Mouse (Mus musculus): ENCODE data around the gene Olfr544. TPM values are rescaled to one million over a fixed set of nuclear protein-coding genes. Genes with fewer than 3 reads are reported as not detected.
A peak's percentile ranks its signal among the peaks of the same experiment; 100 is the strongest.

The Olfr544 gene
- polyA plus RNA-seq, 2 experiments = 0.18 TPM; not detected in 1

DNA sequence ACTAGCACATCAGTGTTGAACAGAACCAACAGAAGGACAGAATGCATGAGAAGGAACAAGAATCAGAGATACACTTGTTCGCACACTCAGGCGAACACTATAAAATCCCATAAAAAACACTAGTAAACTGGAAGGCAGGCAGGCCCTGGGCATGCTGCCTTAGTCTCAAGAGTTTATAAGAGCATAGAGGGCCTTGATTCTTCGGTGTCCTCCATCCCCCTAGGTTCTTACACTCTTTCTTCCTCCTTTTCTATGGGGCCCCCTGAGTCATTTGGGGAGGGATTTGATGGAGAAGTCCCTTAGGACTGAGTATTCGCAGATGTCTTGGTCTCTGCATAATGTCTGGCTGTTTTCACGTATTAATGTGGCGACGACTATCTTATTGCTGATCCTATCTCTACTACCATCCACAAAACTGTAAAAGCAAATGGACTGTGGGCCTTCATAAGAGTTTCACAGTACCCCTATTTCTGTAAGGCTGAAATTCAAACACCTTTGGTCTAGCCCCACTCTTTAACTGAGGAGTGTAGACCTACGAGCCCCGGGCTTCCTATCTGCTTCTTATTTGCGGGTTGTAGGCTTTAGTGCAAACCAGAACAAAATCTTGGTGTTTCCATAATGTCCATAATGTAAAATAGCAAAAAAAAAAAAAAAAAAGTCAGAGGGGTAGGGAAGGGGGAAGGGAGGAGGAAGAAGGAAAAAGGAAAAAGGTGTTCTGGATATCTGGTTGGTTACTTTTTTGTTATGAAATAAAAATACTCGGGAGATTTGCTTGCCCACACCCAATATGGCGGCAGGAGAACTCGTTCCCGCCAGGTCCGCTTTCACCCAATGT lies 47.1 kb downstream of the Olfr544 start:
- Histone ChIP-seq H3K27me3 (ENCODE audit: control insufficient read depth, insufficient read depth, low read length) (no peaks in the 10 kb centered on the region), H3K36me3 (ENCODE audit: control insufficient read depth, insufficient read depth, low read length) (peaks cover 17% of the 10 kb centered on the region), H3K4me3 (replicated peaks; ENCODE audit: low read length) (peak overlapping the region; percentile 85), H3K4me2 (replicated peaks; ENCODE audit: low read depth, low read length, severe bottlenecking) (peak overlapping the region; percentile 39), H3K4me1 (ENCODE audit: control insufficient read depth, insufficient read depth, low read length) (peaks cover 12% of the 10 kb centered on the region), H3K9ac (ENCODE audit: low read depth, low read length, severe bottlenecking) (no peak overlapping the region), H3K27ac (replicated peaks; ENCODE audit: low read depth, low read length) (peak overlapping the region; percentile 61; the same call in 1 of the 2 replicates), H3K9me3 (ENCODE audit: control insufficient read depth, low read length) (no peaks in the 10 kb centered on the region)
- DNase-seq (ENCODE audit: low spot score) (no peak), ATAC-seq (ENCODE audit: low FRiP score, low read depth) (no peak)
- WGBS = 49% methylated on average over 15 of the region's 15 CpGs
- no peak for TF ChIP-seq POLR2A (IDR thresholded peaks at IDR 0.05; ENCODE audit: borderline replicate concordance, extremely low read depth, insufficient read depth, insufficient read length)

DNA sequence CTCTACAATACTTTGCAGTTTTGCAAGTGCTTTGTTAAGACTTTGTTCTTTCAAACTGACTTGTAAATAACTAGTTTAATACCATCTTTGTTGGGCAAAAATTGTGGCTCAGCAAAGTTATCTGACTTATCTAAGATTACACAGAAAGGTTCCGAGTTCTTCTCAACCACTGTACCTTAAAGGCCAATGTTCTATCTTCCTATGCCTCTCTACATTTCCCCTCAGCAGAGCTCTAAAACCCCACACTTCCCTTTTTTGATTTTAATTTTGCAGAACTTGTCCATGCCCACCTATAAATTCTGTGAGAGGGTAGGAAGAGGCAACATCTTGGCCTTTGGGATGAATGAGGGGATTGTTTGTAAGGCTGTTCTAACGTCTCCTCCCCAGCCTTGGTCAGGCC lies 53.8 kb downstream of the Olfr544 start:
- DNase-seq (ENCODE audit: low spot score) = no peak
- Histone ChIP-seq H3K9ac (ENCODE audit: low read depth, low read length, severe bottlenecking) (no peak overlapping the region), H3K36me3 (ENCODE audit: control insufficient read depth, insufficient read depth, low read length) (0 out of 2 replicates have a peak, but pooled peaks cover 5% of the 10 kb centered on the region), H3K27ac (replicated peaks; ENCODE audit: low read depth, low read length) (no peak overlapping the region), H3K4me3 (replicated peaks; ENCODE audit: low read length) (no peak overlapping the region), H3K4me2 (replicated peaks; ENCODE audit: low read depth, low read length, severe bottlenecking) (no peak overlapping the region), H3K4me1 (ENCODE audit: control insufficient read depth, insufficient read depth, low read length) (no peaks in the 10 kb centered on the region), H3K27me3 (ENCODE audit: control insufficient read depth, insufficient read depth, low read length) (no peaks in the 10 kb centered on the region), H3K9me3 (ENCODE audit: control insufficient read depth, low read length) (no peaks in the 10 kb centered on the region)
- 67% methylated on average over 2 of the region's 2 CpGs for WGBS
- ATAC-seq (ENCODE audit: low FRiP score, low read depth) = no peak
- no peak for TF ChIP-seq POLR2A (IDR thresholded peaks at IDR 0.05; ENCODE audit: borderline replicate concordance, extremely low read depth, insufficient read depth, insufficient read length)

Other genes starting within 250 kb of the Olfr544 start
- 48.7 and 55.6 TPM in 2 replicates for gene Rhog, start 232.3 kb downstream of the Olfr544 start, polyA plus RNA-seq (2012; rRNA removed)
- 70.3 and 73.7 TPM in 2 replicates for gene Rhog, start 232.3 kb downstream of the Olfr544 start, polyA plus RNA-seq (2014; fragmentation: Nextera tagmentation; extraction: Ambion mirVana)
- gene Stim1, start 220.5 kb downstream of the Olfr544 start, polyA plus RNA-seq (2012; rRNA removed) = 49.1 and 66.1 TPM in 2 replicates
- 27.7 and 31.7 TPM in 2 replicates for gene Stim1, start 220.5 kb downstream of the Olfr544 start, polyA plus RNA-seq (2014; fragmentation: Nextera tagmentation; extraction: Ambion mirVana)
- 66.3 and 79.7 TPM in 2 replicates for gene Rrm1, start 46.6 kb downstream of the Olfr544 start, polyA plus RNA-seq (2012; rRNA removed)
- 115 and 134 TPM in 2 replicates for gene Rrm1, start 46.6 kb downstream of the Olfr544 start, polyA plus RNA-seq (2014; fragmentation: Nextera tagmentation; extraction: Ambion mirVana)
- not detected in 2 replicates for gene Olfr543, start 6.6 kb downstream of the Olfr544 start, polyA plus RNA-seq (2012; rRNA removed)
- 0.36 and 0.44 TPM in 2 replicates for gene Olfr543, start 6.6 kb downstream of the Olfr544 start, polyA plus RNA-seq (2014; fragmentation: Nextera tagmentation; extraction: Ambion mirVana)
- gene Olfr545, start 11.3 kb upstream of the Olfr544 start, polyA plus RNA-seq (2012; rRNA removed) = not detected in 2 replicates
- not detected in 2 replicates for gene Olfr545, start 11.3 kb upstream of the Olfr544 start, polyA plus RNA-seq (2014; fragmentation: Nextera tagmentation; extraction: Ambion mirVana)
- gene Olfr547, start 46.4 kb upstream of the Olfr544 start, polyA plus RNA-seq (2012; rRNA removed) = not detected in 2 replicates
- not detected in 2 replicates for gene Olfr547, start 46.4 kb upstream of the Olfr544 start, polyA plus RNA-seq (2014; fragmentation: Nextera tagmentation; extraction: Ambion mirVana)
- gene Olfr548-ps1, start 52.6 kb upstream of the Olfr544 start, polyA plus RNA-seq (2012; rRNA removed) = not detected in 2 replicates
- not detected in 2 replicates for gene Olfr548-ps1, start 52.6 kb upstream of the Olfr544 start, polyA plus RNA-seq (2014; fragmentation: Nextera tagmentation; extraction: Ambion mirVana)
- gene Olfr549, start 61.6 kb upstream of the Olfr544 start, polyA plus RNA-seq (2012; rRNA removed) = not detected in 2 replicates
- gene Olfr549, start 61.6 kb upstream of the Olfr544 start, polyA plus RNA-seq (2014; fragmentation: Nextera tagmentation; extraction: Ambion mirVana) = not detected in 2 replicates
- gene Trim21, start 77.2 kb upstream of the Olfr544 start, polyA plus RNA-seq (2012; rRNA removed) = 3.4 and 4.0 TPM in 2 replicates
- gene Trim21, start 77.2 kb upstream of the Olfr544 start, polyA plus RNA-seq (2014; fragmentation: Nextera tagmentation; extraction: Ambion mirVana) = 0.81 and 1.2 TPM in 2 replicates
- not detected in 2 replicates for gene Olfr550, start 83.1 kb upstream of the Olfr544 start, polyA plus RNA-seq (2012; rRNA removed)
- not detected in 2 replicates for gene Olfr550, start 83.1 kb upstream of the Olfr544 start, polyA plus RNA-seq (2014; fragmentation: Nextera tagmentation; extraction: Ambion mirVana)
- not detected in 2 replicates for gene Olfr551, start 103.6 kb upstream of the Olfr544 start, polyA plus RNA-seq (2012; rRNA removed)
- not detected in 2 replicates for gene Olfr551, start 103.6 kb upstream of the Olfr544 start, polyA plus RNA-seq (2014; fragmentation: Nextera tagmentation; extraction: Ambion mirVana)
- not detected in 2 replicates for gene Olfr552, start 109.5 kb upstream of the Olfr544 start, polyA plus RNA-seq (2012; rRNA removed)
- not detected in 2 replicates for gene Olfr552, start 109.5 kb upstream of the Olfr544 start, polyA plus RNA-seq (2014; fragmentation: Nextera tagmentation; extraction: Ambion mirVana)
- gene Olfr553, start 129.9 kb upstream of the Olfr544 start, polyA plus RNA-seq (2012; rRNA removed) = not detected in 2 replicates
- gene Olfr553, start 129.9 kb upstream of the Olfr544 start, polyA plus RNA-seq (2014; fragmentation: Nextera tagmentation; extraction: Ambion mirVana) = not detected in 2 replicates
- gene Olfr554, start 150.1 kb upstream of the Olfr544 start, polyA plus RNA-seq (2012; rRNA removed) = not detected in 2 replicates
- gene Olfr554, start 150.1 kb upstream of the Olfr544 start, polyA plus RNA-seq (2014; fragmentation: Nextera tagmentation; extraction: Ambion mirVana) = not detected in 2 replicates
- gene Olfr555, start 170.5 kb upstream of the Olfr544 start, polyA plus RNA-seq (2012; rRNA removed) = not detected in 2 replicates
- gene Olfr555, start 170.5 kb upstream of the Olfr544 start, polyA plus RNA-seq (2014; fragmentation: Nextera tagmentation; extraction: Ambion mirVana) = not detected in 2 replicates
- gene Olfr556, start 176.6 kb upstream of the Olfr544 start, polyA plus RNA-seq (2012; rRNA removed) = not detected in 2 replicates
- gene Olfr556, start 176.6 kb upstream of the Olfr544 start, polyA plus RNA-seq (2014; fragmentation: Nextera tagmentation; extraction: Ambion mirVana) = not detected in 2 replicates
- gene Trim68, start 199.0 kb upstream of the Olfr544 start, polyA plus RNA-seq (2012; rRNA removed) = 38.1 and 41.4 TPM in 2 replicates
- 13.4 and 15.3 TPM in 2 replicates for gene Trim68, start 199.0 kb upstream of the Olfr544 start, polyA plus RNA-seq (2014; fragmentation: Nextera tagmentation; extraction: Ambion mirVana)
- not detected in 2 replicates for gene Olfr557, start 207.6 kb upstream of the Olfr544 start, polyA plus RNA-seq (2012; rRNA removed)
- not detected in 2 replicates for gene Olfr557, start 207.6 kb upstream of the Olfr544 start, polyA plus RNA-seq (2014; fragmentation: Nextera tagmentation; extraction: Ambion mirVana)
- gene Olfr558, start 213.9 kb upstream of the Olfr544 start, polyA plus RNA-seq (2012; rRNA removed) = 0.87 and 0.99 TPM in 2 replicates
- gene Olfr558, start 213.9 kb upstream of the Olfr544 start, polyA plus RNA-seq (2014; fragmentation: Nextera tagmentation; extraction: Ambion mirVana) = 0.33 and 0.37 TPM in 2 replicates
- gene Olfr33, start 230.8 kb upstream of the Olfr544 start, polyA plus RNA-seq (2012; rRNA removed) = not detected in 2 replicates
- not detected in 2 replicates for gene Olfr33, start 230.8 kb upstream of the Olfr544 start, polyA plus RNA-seq (2014; fragmentation: Nextera tagmentation; extraction: Ambion mirVana)
- gene Olfr559, start 239.2 kb upstream of the Olfr544 start, polyA plus RNA-seq (2012; rRNA removed) = not detected in 2 replicates
- gene Olfr559, start 239.2 kb upstream of the Olfr544 start, polyA plus RNA-seq (2014; fragmentation: Nextera tagmentation; extraction: Ambion mirVana) = not detected in 2 replicates

Measured in limb, embryonic 14.5 days (tissue).